Mouse (Mus musculus) cerebellum, adult 8-10 months (tissue): Measurements from ENCODE around the gene Aldh8a1.

Experiments used
- DNase-seq: peaks from one replicate; pipeline ENCODE4 v3.0.0; 2022

The Aldh8a1 gene

GRCm38 (mm10) chr10:21420457-21421424 lies 43.6 kb downstream of the Aldh8a1 start:
- DNase-seq: peak; percentile 23

GRCm38 (mm10) chr10:21426515-21426914 lies 49.4 kb downstream of the Aldh8a1 start:
- no peak for DNase-seq

GRCm38 (mm10) chr10:21427996-21428395 lies 50.9 kb downstream of the Aldh8a1 start:
- no peak for DNase-seq

GRCm38 (mm10) chr10:21439268-21439667 lies 62.2 kb downstream of the Aldh8a1 start:
- DNase-seq: no peak

GRCm38 (mm10) chr10:21441020-21441419 lies 63.9 kb downstream of the Aldh8a1 start:
- no peak for DNase-seq

- no peak for DNase-seq
Measured at GRCm38 (mm10) chr10:21441690-21442089, 64.6 kb downstream of the Aldh8a1 start.

- no peak for DNase-seq
Measured at GRCm38 (mm10) chr10:21443646-21444324, 66.7 kb downstream of the Aldh8a1 start.

GRCm38 (mm10) chr10:21444410-21444809 lies 67.3 kb downstream of the Aldh8a1 start:
- no peak for DNase-seq
